Mouse (Mus musculus): ENCODE data around the gene Begain. TPM values are rescaled to one million over a fixed set of nuclear protein-coding genes. Genes with fewer than 3 reads are reported as not detected.

Gene Begain
- polyA plus RNA-seq, 1 experiment from 2014 or later = 10.6 TPM

DNA sequence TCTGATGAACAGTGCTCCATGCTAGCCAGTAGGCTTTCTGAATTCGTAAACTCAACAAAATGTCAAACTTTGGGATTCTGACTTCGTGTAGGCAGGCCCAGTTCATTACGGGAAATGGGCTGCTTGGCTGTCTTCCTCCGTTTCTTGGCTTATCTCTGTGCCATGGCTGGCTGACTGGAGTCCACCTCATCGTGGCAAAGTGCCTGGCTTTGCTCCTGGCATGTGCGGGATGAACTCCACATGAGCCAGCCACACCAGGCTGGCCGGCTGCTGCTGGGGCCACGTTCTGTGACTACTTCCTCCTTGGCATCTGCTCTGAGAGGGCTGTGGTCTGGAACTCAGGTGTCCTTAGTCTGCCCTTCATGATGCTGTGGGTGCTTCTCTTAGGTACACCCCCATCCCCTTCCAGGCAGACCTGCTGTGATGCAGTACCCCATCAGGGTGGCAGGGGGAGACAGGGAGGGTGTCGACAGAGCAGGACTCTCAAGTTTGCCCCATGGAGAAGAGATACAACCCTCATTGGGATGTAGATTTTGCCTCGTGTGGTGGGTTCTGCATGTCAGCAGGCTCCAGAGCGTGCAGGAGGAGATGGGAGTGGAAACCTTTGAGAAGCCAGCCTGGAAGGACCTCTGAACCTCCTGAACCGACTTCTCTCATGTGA lies 71.9 kb downstream of the Begain start:
- DNase-seq (no peak), ATAC-seq (ENCODE audit: insufficient read depth) (no peak)
- Histone ChIP-seq H3K4me1 (ENCODE audit: insufficient read depth) (no peaks in the 10 kb centered on the region), H3K4me2 (no peak overlapping the region), H3K9ac (no peak overlapping the region), H3K36me3 (ENCODE audit: insufficient read depth) (no peaks in the 10 kb centered on the region), H3K27me3 (ENCODE audit: insufficient read depth, low read length) (no peaks in the 10 kb centered on the region; the same call in 1 of the 2 replicates), H3K27ac (ENCODE audit: low read depth) (no peak overlapping the region), H3K9me3 (ENCODE audit: low read depth, low read length) (no peaks in the 10 kb centered on the region), H3K4me3 (ENCODE audit: low read depth, low read length) (no peak overlapping the region)
- 0 out of 2 replicates have a peak, but pooled peaks have one; percentile 31 for TF ChIP-seq CTCF (IDR thresholded peaks at IDR 0.05; ENCODE audit: low read depth)
- 79% methylated on average over 12 of the region's 12 CpGs for WGBS

DNA sequence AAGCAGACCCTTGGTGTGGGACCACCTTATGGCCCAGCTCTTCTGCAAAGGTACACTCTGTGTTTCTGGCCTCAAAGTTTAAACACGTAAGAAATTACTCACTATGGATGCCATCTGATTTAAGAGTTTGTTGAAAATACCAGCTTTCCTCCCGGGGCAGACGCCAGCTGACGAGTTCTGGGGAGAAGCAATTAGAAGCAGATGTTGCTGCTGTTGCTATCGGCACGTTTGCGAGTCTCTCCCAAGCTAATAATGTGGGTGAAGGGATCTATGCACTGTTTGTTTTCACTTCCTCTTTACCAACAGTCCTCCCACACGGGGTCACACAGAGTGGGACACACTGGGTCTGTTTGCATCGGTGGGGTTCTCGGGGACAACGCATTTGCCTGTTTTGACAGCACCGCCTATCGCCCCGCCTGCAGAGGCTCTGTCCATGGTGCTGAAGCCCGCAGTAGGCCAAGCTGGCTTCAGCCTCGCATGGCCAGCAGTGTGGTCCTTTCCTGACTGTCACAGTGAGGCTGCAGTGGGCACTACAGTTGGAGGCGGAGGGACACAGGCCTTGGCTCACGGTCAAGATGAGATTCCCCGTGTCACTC lies 73.5 kb downstream of the Begain start:
- no peak; the same call in 1 of the 2 replicates for TF ChIP-seq CTCF (IDR thresholded peaks at IDR 0.05; ENCODE audit: low read depth)
- no peak overlapping the region for H3K9ac ChIP-seq
- H3K27me3 ChIP-seq (ENCODE audit: insufficient read depth, low read length) = no peaks in the 10 kb centered on the region; the same call in 1 of the 2 replicates
- no peak overlapping the region for H3K27ac ChIP-seq (ENCODE audit: low read depth)
- peak; percentile 94 for DNase-seq
- peak overlapping the region; percentile 40 for H3K4me2 ChIP-seq
- no peaks in the 10 kb centered on the region for H3K4me1 ChIP-seq (ENCODE audit: insufficient read depth)
- no peak overlapping the region for H3K4me3 ChIP-seq (ENCODE audit: low read depth, low read length)
- H3K36me3 ChIP-seq (ENCODE audit: insufficient read depth) = no peaks in the 10 kb centered on the region
- peak; percentile 84 for ATAC-seq (ENCODE audit: insufficient read depth)
- no peaks in the 10 kb centered on the region for H3K9me3 ChIP-seq (ENCODE audit: low read depth, low read length)
- WGBS = 4% methylated on average over 19 of the region's 19 CpGs

DNA sequence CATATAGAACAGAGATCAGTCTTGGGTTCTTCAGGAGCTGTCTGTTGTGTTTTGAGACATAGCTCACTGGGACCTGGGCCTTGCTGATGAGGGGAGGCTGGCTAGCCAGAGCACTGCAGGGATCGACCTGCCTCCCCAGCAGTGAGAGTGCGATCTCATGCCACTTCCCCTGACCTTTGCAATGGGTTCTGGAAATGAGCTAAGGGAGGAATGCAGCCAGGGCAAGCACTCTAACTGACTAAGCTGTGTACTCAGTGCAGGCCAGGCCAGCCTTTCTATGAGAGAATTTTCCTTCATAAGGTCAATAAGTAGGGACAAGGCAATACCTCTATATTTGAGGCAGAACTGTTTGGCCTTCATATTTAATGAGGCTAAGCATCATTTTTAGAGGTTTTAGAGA lies 75.0 kb downstream of the Begain start:
- no peak for ATAC-seq (ENCODE audit: insufficient read depth)

DNA sequence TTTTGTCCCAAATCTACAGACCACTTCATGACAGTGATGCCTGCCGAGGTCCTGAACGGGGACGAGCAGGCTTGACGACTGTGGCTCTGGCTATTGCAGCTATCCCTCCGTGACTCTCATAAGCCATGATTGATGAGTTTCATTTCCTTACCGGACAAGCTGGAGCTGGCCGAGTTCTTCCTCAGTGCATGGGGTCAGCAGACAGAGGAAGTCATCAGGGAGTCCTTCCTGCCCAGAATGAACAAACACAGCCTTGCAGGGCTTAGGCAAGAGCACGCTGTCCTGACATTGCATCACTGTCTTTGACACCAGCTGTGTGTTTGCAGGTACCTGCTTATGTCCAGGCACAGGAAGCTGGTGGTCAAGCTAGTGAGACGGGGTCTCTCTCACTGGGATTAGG lies 77.6 kb downstream of the Begain start:
- ATAC-seq (ENCODE audit: insufficient read depth) = no peak; the same call in 1 of the 2 replicates
- no peaks in the 10 kb centered on the region for H3K4me1 ChIP-seq (ENCODE audit: insufficient read depth)
- no peaks in the 10 kb centered on the region; the same call in 1 of the 2 replicates for H3K27me3 ChIP-seq (ENCODE audit: insufficient read depth, low read length)
- H3K9ac ChIP-seq = no peak overlapping the region
- TF ChIP-seq CTCF (IDR thresholded peaks at IDR 0.05; ENCODE audit: low read depth) = no peak
- WGBS = 29% methylated on average over 9 of the region's 9 CpGs
- no peak overlapping the region for H3K4me3 ChIP-seq (ENCODE audit: low read depth, low read length)
- no peak overlapping the region for H3K4me2 ChIP-seq
- H3K9me3 ChIP-seq (ENCODE audit: low read depth, low read length) = no peaks in the 10 kb centered on the region
- DNase-seq = peak; percentile 55
- H3K27ac ChIP-seq (ENCODE audit: low read depth) = no peak overlapping the region
- H3K36me3 ChIP-seq (ENCODE audit: insufficient read depth) = no peaks in the 10 kb centered on the region

More for the DNA sequence above, 75.0 kb downstream of the Begain start:
- TF ChIP-seq CTCF (IDR thresholded peaks at IDR 0.05; ENCODE audit: low read depth) = no peak
- no peak overlapping the region for H3K9ac ChIP-seq
- DNase-seq = no peak
- H3K36me3 ChIP-seq (ENCODE audit: insufficient read depth) = no peaks in the 10 kb centered on the region
- no peak overlapping the region for H3K4me3 ChIP-seq (ENCODE audit: low read depth, low read length)
- H3K9me3 ChIP-seq (ENCODE audit: low read depth, low read length) = no peaks in the 10 kb centered on the region
- H3K27me3 ChIP-seq (ENCODE audit: insufficient read depth, low read length) = no peaks in the 10 kb centered on the region; the same call in 1 of the 2 replicates
- 70% methylated on average over 2 of the region's 2 CpGs for WGBS
- no peaks in the 10 kb centered on the region for H3K4me1 ChIP-seq (ENCODE audit: insufficient read depth)
- H3K27ac ChIP-seq (ENCODE audit: low read depth) = no peak overlapping the region
- H3K4me2 ChIP-seq = no peak overlapping the region

DNA sequence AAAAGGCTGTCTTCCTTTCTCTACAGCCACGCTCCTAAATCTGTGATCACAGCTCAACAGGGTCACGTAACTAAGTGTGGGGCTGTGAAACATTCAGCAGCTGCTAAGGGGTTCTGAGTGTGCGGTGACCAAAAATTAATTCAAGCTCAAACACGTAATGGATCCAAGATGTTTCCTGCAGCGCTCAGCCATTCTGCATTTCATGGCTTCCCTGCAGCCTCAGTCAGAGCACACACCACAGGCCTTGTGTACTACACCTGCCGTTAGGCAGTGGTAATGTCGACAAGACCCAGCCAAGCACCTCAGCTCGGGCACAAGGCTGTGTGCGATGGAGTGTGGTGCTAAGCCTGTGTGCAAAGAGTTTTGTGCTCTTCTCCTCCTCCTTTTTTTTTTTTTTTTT lies 80.6 kb downstream of the Begain start:
- H3K9ac ChIP-seq = no peak overlapping the region
- no peak for TF ChIP-seq CTCF (IDR thresholded peaks at IDR 0.05; ENCODE audit: low read depth)
- DNase-seq (no peak), ATAC-seq (ENCODE audit: insufficient read depth) (no peak)
- H3K9me3 ChIP-seq (ENCODE audit: low read depth, low read length) = no peaks in the 10 kb centered on the region
- no peak overlapping the region for H3K27ac ChIP-seq (ENCODE audit: low read depth)
- H3K4me3 ChIP-seq (ENCODE audit: low read depth, low read length) = no peak overlapping the region
- WGBS = 82% methylated on average over 9 of the region's 9 CpGs
- no peak overlapping the region for H3K4me2 ChIP-seq
- H3K36me3 ChIP-seq (ENCODE audit: insufficient read depth) = no peaks in the 10 kb centered on the region
- no peaks in the 10 kb centered on the region for H3K4me1 ChIP-seq (ENCODE audit: insufficient read depth)
- H3K27me3 ChIP-seq (ENCODE audit: insufficient read depth, low read length) = no peaks in the 10 kb centered on the region

DNA sequence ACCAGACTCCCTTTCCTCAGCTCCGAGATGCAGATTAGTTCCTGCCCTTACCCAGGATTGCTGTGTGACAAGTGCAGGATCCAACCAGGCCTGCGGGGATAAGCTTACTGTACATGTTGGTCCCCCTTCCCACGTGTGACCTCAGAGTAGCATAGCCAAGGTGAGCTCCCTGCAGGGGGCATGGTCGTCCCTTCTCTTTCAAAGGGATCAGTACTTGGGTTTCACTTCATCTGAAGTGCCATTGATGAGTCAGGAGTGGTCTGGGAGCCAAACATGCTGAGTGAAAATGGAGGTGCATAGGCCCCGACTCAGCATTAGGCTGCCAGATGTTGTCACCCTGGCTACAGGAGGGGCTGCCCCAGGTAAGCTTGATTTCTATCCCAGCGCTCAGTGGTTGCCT lies 83.0 kb downstream of the Begain start:
- no peak overlapping the region for H3K4me3 ChIP-seq (ENCODE audit: low read depth, low read length)
- DNase-seq (no peak), ATAC-seq (ENCODE audit: insufficient read depth) (no peak)
- no peak overlapping the region for H3K4me2 ChIP-seq
- WGBS = 68% methylated on average over 6 of the region's 6 CpGs
- no peaks in the 10 kb centered on the region for H3K4me1 ChIP-seq (ENCODE audit: insufficient read depth)
- H3K9me3 ChIP-seq (ENCODE audit: low read depth, low read length) = no peaks in the 10 kb centered on the region
- TF ChIP-seq CTCF (IDR thresholded peaks at IDR 0.05; ENCODE audit: low read depth) = no peak
- H3K36me3 ChIP-seq (ENCODE audit: insufficient read depth) = no peaks in the 10 kb centered on the region
- H3K27me3 ChIP-seq (ENCODE audit: insufficient read depth, low read length) = no peaks in the 10 kb centered on the region
- H3K27ac ChIP-seq (ENCODE audit: low read depth) = no peak overlapping the region
- no peak overlapping the region for H3K9ac ChIP-seq

DNA sequence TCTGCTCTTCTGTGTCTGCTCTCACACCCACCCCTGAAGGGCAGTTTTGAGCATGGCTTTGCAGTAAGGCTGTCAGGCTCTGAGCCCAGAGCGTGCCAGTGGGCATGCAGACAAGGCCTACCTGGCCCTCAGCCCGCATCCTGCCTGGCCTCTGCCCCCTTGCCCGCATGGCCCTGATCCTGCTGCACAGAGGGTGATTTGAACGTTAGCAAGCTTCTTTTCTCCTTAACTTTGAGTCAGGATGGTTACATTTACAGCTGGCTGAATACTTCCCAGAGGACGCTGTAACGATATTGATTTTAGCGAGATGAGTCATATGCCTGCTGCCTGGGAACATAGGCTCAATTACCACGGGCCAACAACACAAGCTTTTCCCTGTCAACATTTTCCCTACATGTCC lies 83.5 kb downstream of the Begain start:
- no peaks in the 10 kb centered on the region for H3K36me3 ChIP-seq (ENCODE audit: insufficient read depth)
- DNase-seq = no peak
- H3K4me1 ChIP-seq (ENCODE audit: insufficient read depth) = no peaks in the 10 kb centered on the region
- ATAC-seq (ENCODE audit: insufficient read depth) = no peak
- no peaks in the 10 kb centered on the region for H3K27me3 ChIP-seq (ENCODE audit: insufficient read depth, low read length)
- no peak overlapping the region for H3K9ac ChIP-seq
- 81% methylated on average over 8 of the region's 8 CpGs for WGBS
- no peak overlapping the region for H3K4me2 ChIP-seq
- no peak overlapping the region for H3K27ac ChIP-seq (ENCODE audit: low read depth)
- H3K4me3 ChIP-seq (ENCODE audit: low read depth, low read length) = no peak overlapping the region
- H3K9me3 ChIP-seq (ENCODE audit: low read depth, low read length) = no peaks in the 10 kb centered on the region
- no peak for TF ChIP-seq CTCF (IDR thresholded peaks at IDR 0.05; ENCODE audit: low read depth)

Data from lung, embryonic 14.5 days (tissue).